Mouse (Mus musculus) stomach, postnatal 0 days (tissue): ENCODE data around the gene Dohh. TPM values are rescaled to one million over a fixed set of nuclear protein-coding genes. Genes with fewer than 3 reads are reported as not detected.

Experiments used
- ATAC-seq: fragments of 200-750 bp; cut with Nextera tagmentation; 2 replicates; pipeline ENCODE4 v1.8.0; 2017; ENCODE audit not compliant: low FRiP score, low TSS enrichment
- DNase-seq: peaks from one replicate; pipeline ENCODE4 v3.0.0-alpha.2; 2016; ENCODE audit warnings: low spot score
- H3K27ac ChIP-seq: fragments of 300-500 bp; sonication (generic); replicated peaks from 2 replicates; pipeline ENCODE4 v1.5.1; 2014; ENCODE audit warnings: mild to moderate bottlenecking, control low read depth
- H3K27me3 ChIP-seq: fragments of 300-500 bp; sonication (generic); 2 replicates; pipeline ENCODE4 v1.6.1; 2014; ENCODE audit warnings: low read length; ENCODE audit not compliant: control insufficient read depth, insufficient read depth
- H3K36me3 ChIP-seq: fragments of 300-500 bp; sonication (generic); 2 replicates; pipeline ENCODE4 v1.6.1; 2014; ENCODE audit warnings: low read length, mixed read lengths; ENCODE audit not compliant: control insufficient read depth, insufficient read depth
- H3K4me1 ChIP-seq: fragments of 300-500 bp; sonication (generic); replicated peaks from 2 replicates; pipeline ENCODE4 v1.6.1; 2014; ENCODE audit warnings: antibody characterized with exemption; ENCODE audit not compliant: control insufficient read depth, insufficient read depth
- H3K4me2 ChIP-seq: fragments of 300-500 bp; sonication (generic); replicated peaks from 2 replicates; pipeline ENCODE4 v1.6.1; 2014; ENCODE audit warnings: low read depth, mild to moderate bottlenecking, control low read depth, moderate library complexity
- H3K4me3 ChIP-seq: fragments of 300-500 bp; sonication (generic); 2 replicates; pipeline ENCODE4 v1.5.1; 2014; ENCODE audit warnings: low read depth, low read length, control low read depth
- H3K9ac ChIP-seq: fragments of 300-500 bp; sonication (generic); 2 replicates; pipeline ENCODE4 v1.6.1; 2014; ENCODE audit warnings: mild to moderate bottlenecking, low read length, control low read depth, mixed read lengths
- H3K9me3 ChIP-seq: fragments of 300-500 bp; sonication (generic); 2 replicates; pipeline ENCODE4 v1.6.1; 2016; ENCODE audit warnings: low read length; ENCODE audit not compliant: control insufficient read depth
- CTCF ChIP-seq: IDR thresholded peaks from 2 replicates; pipeline ENCODE4 v1.5.1; 2016; ENCODE audit warnings: antibody characterized with exemption, low read depth, mild to moderate bottlenecking, moderate library complexity
- EP300 ChIP-seq: optimal IDR thresholded peaks from 2 replicates; pipeline ENCODE3; 2016; ENCODE audit warnings: antibody characterized with exemption
- WGBS: fragments of 180-500 bp; shearing (Covaris S2); extraction: QIAGEN DNeasy Blood & Tissue Kit; methylation state at CpG from one replicate; pipeline ENCODE4 v1.1.7; 2014; 5-methylcytosine and 5-hydroxymethylcytosine counted together
- polyA plus RNA-seq: library from polyadenylated mRNA; unstranded; fragments of >200 nt; fragmentation: Nextera tagmentation; extraction: Ambion mirVana; gene quantifications from 2 replicates; pipeline ENCODE4 v1.2.1, GENCODE M21; 2015

Dohh gene
- 59.4 and 63.0 TPM in 2 replicates for polyA plus RNA-seq

- Histone ChIP-seq H3K4me2 (peak within 1 kb of the TSS; percentile 89), H3K9me3 (no peaks in the 10 kb centered on the region), H3K4me3 (peak within 1 kb of the TSS; percentile 86), H3K4me1 (peaks cover 8% of the 10 kb centered on the region; the same call in 1 of the 2 replicates), H3K9ac (peak within 1 kb of the TSS; percentile 92), H3K27ac (peak within 1 kb of the TSS; percentile 95), H3K36me3 (peaks cover 15% of the 10 kb centered on the region; the same call in 1 of the 2 replicates), H3K27me3 (no peaks in the 10 kb centered on the region)
- TF ChIP-seq CTCF = no peak
- peak; percentile 88 for TF ChIP-seq EP300
- peak; percentile 89 for ATAC-seq
- WGBS = 5% methylated on average over 49 of the region's 54 CpGs
- DNase-seq = peak; percentile 98
Observed at GRCm38 (mm10) chr10:81383802-81384604, at the start of gene Dohh, which contains the start of gene Gm48551. Gene Dohh, plus strand, starts transcription at chr10:81384428. Gene Gm48551, plus strand, starts transcription at chr10:81384466.

DNA sequence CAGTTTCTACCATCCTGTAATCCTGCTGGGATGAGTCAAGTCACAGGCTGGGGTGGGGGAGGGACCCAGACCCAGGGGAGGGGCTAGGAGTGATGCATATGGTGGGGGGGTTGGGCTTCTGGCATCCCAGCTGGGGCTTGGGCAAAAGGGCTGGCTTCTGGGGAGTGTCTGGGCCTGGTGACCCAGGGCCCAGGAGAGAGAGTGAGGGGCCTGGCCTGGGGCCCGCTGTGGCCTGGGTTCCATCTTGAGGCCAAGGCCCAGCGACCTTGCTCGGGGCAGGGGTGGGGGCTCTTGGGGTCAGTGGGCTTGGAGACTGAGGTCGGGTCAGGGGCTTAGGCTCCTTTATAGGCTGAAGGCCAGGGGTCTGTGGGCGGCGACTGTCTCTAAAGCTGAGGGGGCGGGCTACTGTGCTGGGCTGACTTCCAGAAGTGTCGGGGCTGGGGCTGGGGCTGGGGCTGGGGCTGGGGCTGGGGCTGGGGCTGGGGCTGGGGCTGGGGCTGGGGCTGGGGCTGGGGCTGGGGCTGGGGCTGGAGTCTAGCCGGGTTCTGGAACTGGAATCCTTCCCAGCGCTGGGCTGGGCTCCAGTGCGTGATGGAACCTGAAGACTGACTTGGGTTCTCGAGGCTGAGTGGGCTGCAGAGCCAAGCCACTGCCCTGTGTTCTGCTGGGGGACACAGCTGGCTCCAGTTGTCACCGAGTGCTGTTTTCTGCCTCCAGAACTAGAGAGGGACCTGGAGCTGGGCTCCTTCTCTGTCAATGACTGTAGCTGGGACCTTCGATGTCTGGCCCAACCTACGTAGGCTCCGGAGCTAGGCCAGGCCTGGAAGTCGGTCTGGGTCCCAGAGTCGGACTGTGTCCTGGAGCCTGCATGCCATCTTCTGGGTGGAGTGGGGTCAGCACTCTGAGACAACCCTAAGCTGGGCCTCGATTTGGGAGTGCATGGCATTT, 48.6 kb upstream of the Dohh start:
- DNase-seq (no peak), ATAC-seq (peak; percentile 47)
- no peaks in the 10 kb centered on the region for H3K36me3 ChIP-seq
- peak overlapping the region; percentile 89 for H3K27ac ChIP-seq
- H3K4me1 ChIP-seq = peaks cover 7% of the 10 kb centered on the region; the same call in 1 of the 2 replicates
- no peak overlapping the region for H3K4me3 ChIP-seq
- no peak overlapping the region; the same call in 1 of the 2 replicates for H3K9ac ChIP-seq
- H3K9me3 ChIP-seq = no peaks in the 10 kb centered on the region
- 33% methylated on average over 19 of the region's 19 CpGs for whole genome bisulfite sequencing
- peak; percentile 51 for TF ChIP-seq CTCF
- no peak for TF ChIP-seq EP300
- no peaks in the 10 kb centered on the region for H3K27me3 ChIP-seq
- peak overlapping the region; percentile 25 for H3K4me2 ChIP-seq

DNA sequence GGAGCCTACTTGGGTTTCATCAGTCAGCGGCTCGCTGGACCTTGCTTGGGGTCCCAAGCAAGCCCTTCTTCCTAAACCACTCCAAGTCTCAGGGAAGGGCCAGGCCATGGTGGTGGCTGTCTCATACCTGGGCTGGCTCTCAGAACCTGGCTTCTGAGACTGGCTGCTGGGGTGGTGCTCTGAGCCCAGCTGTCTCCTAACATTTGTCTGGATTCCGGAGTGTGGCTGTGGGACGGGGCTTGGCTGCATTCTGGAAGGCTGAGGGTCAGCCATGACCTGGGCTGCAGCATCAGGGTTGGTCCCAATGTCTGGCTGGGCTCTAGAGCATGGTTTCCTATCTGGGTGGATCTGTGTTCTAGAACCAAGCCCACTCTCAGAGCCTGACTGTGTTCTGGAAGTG, 47.7 kb upstream of the Dohh start:
- H3K4me2 ChIP-seq = no peak overlapping the region
- H3K9ac ChIP-seq = no peak overlapping the region
- H3K4me1 ChIP-seq = peaks cover 7% of the 10 kb centered on the region; the same call in 1 of the 2 replicates
- H3K36me3 ChIP-seq = no peaks in the 10 kb centered on the region
- 89% methylated on average over 4 of the region's 4 CpGs for WGBS
- H3K4me3 ChIP-seq = no peak overlapping the region
- no peaks in the 10 kb centered on the region for H3K27me3 ChIP-seq
- DNase-seq (no peak), ATAC-seq (no peak)
- peak overlapping the region; percentile 82 for H3K27ac ChIP-seq
- TF ChIP-seq CTCF (no peak), EP300 (no peak)
- no peaks in the 10 kb centered on the region for H3K9me3 ChIP-seq

- Histone ChIP-seq H3K9ac (no peak overlapping the region), H3K9me3 (no peaks in the 10 kb centered on the region), H3K27me3 (0 out of 2 replicates have a peak, but pooled peaks cover 3% of the 10 kb centered on the region), H3K36me3 (no peaks in the 10 kb centered on the region), H3K4me1 (peaks cover 5% of the 10 kb centered on the region; the same call in 1 of the 2 replicates), H3K27ac (no peak overlapping the region), H3K4me3 (no peak overlapping the region), H3K4me2 (no peak overlapping the region)
- TF ChIP-seq CTCF (no peak), EP300 (no peak)
- DNase-seq = no peak
- WGBS = 51% methylated on average over 17 of the region's 17 CpGs
- ATAC-seq = no peak
Observed at GRCm38 (mm10) chr10:81340551-81341332, 43.5 kb upstream of the Dohh start.

DNA sequence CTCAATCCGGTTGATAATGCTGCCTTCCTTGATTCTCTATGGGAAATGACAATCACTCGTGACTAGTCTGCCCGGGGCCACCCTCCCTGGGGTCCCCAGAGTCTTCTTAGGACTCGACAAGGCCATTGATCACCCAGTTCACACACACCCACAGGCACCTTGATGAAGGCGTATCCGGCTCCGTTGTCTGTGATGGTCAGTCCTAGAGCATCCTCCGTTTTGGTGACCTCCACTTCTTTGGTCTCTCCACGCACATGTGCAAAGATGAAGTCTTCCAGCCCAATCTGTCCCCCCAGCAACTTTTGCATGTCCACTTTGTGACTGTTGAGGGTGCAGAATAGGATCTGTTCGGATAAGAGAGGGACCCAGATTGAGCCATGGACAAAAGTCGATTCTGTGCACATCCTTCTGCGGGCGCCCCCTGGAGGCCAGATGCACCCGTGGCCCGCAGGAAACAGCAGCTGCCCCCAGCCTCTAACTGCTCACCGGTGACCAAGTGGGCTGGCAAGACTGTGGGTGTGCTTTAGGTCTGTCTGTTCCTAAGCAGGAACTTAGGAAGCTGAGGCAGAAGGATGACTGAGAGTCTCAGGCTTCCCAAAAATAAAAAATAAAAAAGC, 42.8 kb upstream of the Dohh start:
- Histone ChIP-seq H3K4me2 (no peak overlapping the region), H3K36me3 (no peaks in the 10 kb centered on the region), H3K27me3 (0 out of 2 replicates have a peak, but pooled peaks cover 3% of the 10 kb centered on the region), H3K9me3 (no peaks in the 10 kb centered on the region), H3K4me3 (no peak overlapping the region), H3K4me1 (peaks cover under 1% of the 10 kb centered on the region), H3K27ac (no peak overlapping the region), H3K9ac (no peak overlapping the region)
- DNase-seq (peak; percentile 74), ATAC-seq (no peak)
- WGBS = 40% methylated on average over 16 of the region's 16 CpGs
- TF ChIP-seq EP300 (no peak), CTCF (peak; percentile 84)
